Mouse (Mus musculus) liver, embryonic 16.5 days (tissue): ENCODE data around the gene Wnt9a. TPM values are rescaled to one million over a fixed set of nuclear protein-coding genes. Genes with fewer than 3 reads are reported as not detected.
"Not testable (repeated sequence)": the region's sequence is repeated elsewhere in the genome, so short reads cannot be mapped to it uniquely, and the experiment has no call there.

Experiments
- ATAC-seq: fragments of 200-750 bp; cut with Nextera tagmentation; 2 replicates; pipeline ENCODE4 v1.8.0; 2017; ENCODE audit warnings: low read depth, mild to moderate bottlenecking, moderate number of reproducible peaks, moderate library complexity
- H3K27ac ChIP-seq: fragments of 300-500 bp; sonication (generic); 2 replicates; pipeline ENCODE4 v1.5.1; 2014; ENCODE audit warnings: mild to moderate bottlenecking, low read length
- H3K27me3 ChIP-seq: fragments of 300-500 bp; sonication (generic); 2 replicates; pipeline ENCODE4 v1.6.1; 2014; ENCODE audit warnings: low read depth, low read length, mixed read lengths; ENCODE audit not compliant: control insufficient read depth, insufficient read depth
- H3K36me3 ChIP-seq: fragments of 300-500 bp; sonication (generic); 2 replicates; pipeline ENCODE4 v1.6.1; 2014; ENCODE audit warnings: mild to moderate bottlenecking; ENCODE audit not compliant: control insufficient read depth, insufficient read depth
- H3K4me1 ChIP-seq: fragments of 300-500 bp; sonication (generic); 2 replicates; pipeline ENCODE4 v1.6.1; 2014; ENCODE audit warnings: low read depth, low read length, mixed read lengths; ENCODE audit not compliant: control insufficient read depth
- H3K4me2 ChIP-seq: fragments of 300-500 bp; sonication (generic); 2 replicates; pipeline ENCODE4 v1.6.1; 2014; ENCODE audit warnings: low read depth, low read length, mixed read lengths
- H3K4me3 ChIP-seq: fragments of 300-500 bp; sonication (generic); 2 replicates; pipeline ENCODE4 v1.5.1; 2014; ENCODE audit warnings: low read depth, mild to moderate bottlenecking, low read length
- H3K9ac ChIP-seq: fragments of 300-500 bp; sonication (generic); 2 replicates; pipeline ENCODE4 v1.6.1; 2014; ENCODE audit warnings: low read depth, low read length
- H3K9me3 ChIP-seq: fragments of 300-500 bp; sonication (generic); replicated peaks from 2 replicates; pipeline ENCODE4 v1.6.1; 2016; ENCODE audit warnings: low read length; ENCODE audit not compliant: control insufficient read depth
- WGBS: fragments of 180-500 bp; shearing (Covaris S2); extraction: QIAGEN DNeasy Blood & Tissue Kit; methylation state at CpG from one replicate; pipeline ENCODE4 v1.1.7; 2014; ENCODE audit not compliant: insufficient replicate concordance; 5-methylcytosine and 5-hydroxymethylcytosine counted together
- polyA plus RNA-seq: library from polyadenylated mRNA; unstranded; fragments of >200 nt; fragmentation: Nextera tagmentation; extraction: Ambion mirVana; gene quantifications from 2 replicates; pipeline ENCODE4 v1.2.1, GENCODE M21; 2015

Gene Wnt9a
- polyA plus RNA-seq, 1 experiment from 2014 or later = 0.32 TPM

DNA sequence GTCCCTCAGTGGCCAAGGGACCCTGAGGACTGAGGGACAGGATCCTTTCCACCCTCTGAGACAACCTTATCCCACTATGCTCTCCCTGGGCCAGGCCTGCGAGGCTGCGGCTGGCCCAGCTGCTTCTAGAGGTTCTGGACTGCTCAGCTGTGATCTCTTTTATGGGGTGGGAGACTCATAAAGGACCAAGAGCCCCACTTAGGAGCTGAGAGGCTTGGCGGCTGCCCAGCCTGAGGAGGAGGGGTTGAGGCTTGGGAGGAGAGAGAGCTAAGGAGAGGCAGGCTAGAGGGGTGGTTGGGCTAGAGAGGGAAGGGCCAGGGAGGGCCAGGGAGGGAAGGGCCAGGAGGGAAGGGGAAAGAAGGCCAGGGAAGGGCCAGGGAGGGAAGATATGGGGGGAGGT is 57.7 kb downstream of the Wnt9a start:
- no peak overlapping the region for H3K27ac ChIP-seq
- WGBS = 52% methylated on average over 3 of the region's 3 CpGs
- no peaks in the 10 kb centered on the region for H3K27me3 ChIP-seq
- H3K4me2 ChIP-seq = no peak overlapping the region
- H3K36me3 ChIP-seq = no peaks in the 10 kb centered on the region
- no peak overlapping the region for H3K9ac ChIP-seq
- H3K4me3 ChIP-seq = no peak overlapping the region
- no peak for ATAC-seq
- no peaks in the 10 kb centered on the region for H3K9me3 ChIP-seq
- no peaks in the 10 kb centered on the region for H3K4me1 ChIP-seq

DNA sequence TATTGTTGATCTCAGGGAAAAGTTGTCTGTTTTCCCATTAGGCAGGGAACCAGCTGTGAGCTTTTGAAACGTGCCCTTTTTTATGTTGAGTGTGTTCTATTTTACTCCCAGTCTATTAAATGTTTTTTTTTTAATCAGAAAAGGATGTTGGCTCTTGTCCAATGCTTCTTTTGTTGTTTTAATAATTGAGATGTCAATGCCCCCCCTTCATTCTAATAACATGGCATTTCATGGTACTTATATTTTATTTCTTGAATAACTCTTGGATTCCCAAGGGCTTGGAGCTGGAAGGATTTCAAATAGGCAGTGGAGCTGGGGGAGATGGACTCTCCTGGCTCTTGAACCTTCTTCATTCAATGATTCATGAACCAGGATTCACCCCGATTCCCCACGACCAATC is 59.3 kb downstream of the Wnt9a start:
- Histone ChIP-seq H3K27ac (no peak overlapping the region), H3K27me3 (no peaks in the 10 kb centered on the region), H3K4me2 (no peak overlapping the region), H3K9me3 (no peaks in the 10 kb centered on the region), H3K4me3 (no peak overlapping the region), H3K4me1 (no peaks in the 10 kb centered on the region), H3K36me3 (no peaks in the 10 kb centered on the region), H3K9ac (no peak overlapping the region)
- 53% methylated on average over 3 of the region's 3 CpGs for WGBS
- ATAC-seq = no peak

GRCm38 (mm10) chr11:59366633-59367032 is 59.9 kb downstream of the Wnt9a start:
- no peak for ATAC-seq
- Histone ChIP-seq H3K27ac (no peak overlapping the region), H3K36me3 (no peaks in the 10 kb centered on the region), H3K27me3 (no peaks in the 10 kb centered on the region), H3K4me1 (no peaks in the 10 kb centered on the region), H3K9me3 (no peaks in the 10 kb centered on the region), H3K4me3 (no peak overlapping the region), H3K4me2 (no peak overlapping the region), H3K9ac (no peak overlapping the region)
- WGBS = 37% methylated on average over 3 of the region's 3 CpGs

DNA sequence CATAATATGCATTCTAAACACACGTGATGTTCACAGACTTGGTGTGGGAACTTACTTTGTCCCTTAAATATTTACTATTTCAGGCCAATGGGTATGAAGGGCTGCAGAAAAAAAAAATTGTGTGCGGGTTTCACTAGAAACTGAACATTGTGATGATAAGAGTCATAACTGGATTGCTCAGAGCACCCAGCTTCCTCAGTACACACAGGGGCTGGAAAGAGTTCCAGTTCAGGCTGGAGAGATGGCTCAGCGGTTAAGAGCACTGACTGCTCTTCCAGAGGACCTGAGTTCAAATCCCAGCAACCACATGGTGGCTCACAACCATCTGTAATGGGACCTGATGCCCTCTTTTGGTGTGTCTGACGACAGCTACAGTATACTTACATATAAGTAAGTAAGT is 61.2 kb downstream of the Wnt9a start:
- 54% methylated on average over 4 of the region's 4 CpGs for WGBS
- H3K4me1 ChIP-seq, ATAC-seq: not testable (repeated sequence)

GRCm38 (mm10) chr11:59369848-59370247 is 63.1 kb downstream of the Wnt9a start:
- no peak overlapping the region for H3K4me3 ChIP-seq
- H3K27ac ChIP-seq = no peak overlapping the region
- no peak overlapping the region for H3K9ac ChIP-seq
- H3K27me3 ChIP-seq = no peaks in the 10 kb centered on the region
- ATAC-seq = no peak
- no peaks in the 10 kb centered on the region for H3K36me3 ChIP-seq
- no peaks in the 10 kb centered on the region for H3K4me1 ChIP-seq
- no peak overlapping the region for H3K4me2 ChIP-seq
- H3K9me3 ChIP-seq = no peaks in the 10 kb centered on the region
- WGBS = 49% methylated on average over 11 of the region's 11 CpGs

More for the DNA sequence above, 61.2 kb downstream of the Wnt9a start:
- H3K4me3 ChIP-seq, H3K9ac ChIP-seq, H3K9me3 ChIP-seq, H3K27me3 ChIP-seq, H3K36me3 ChIP-seq, H3K4me2 ChIP-seq, H3K27ac ChIP-seq: not testable (repeated sequence)

GRCm38 (mm10) chr11:59375475-59375874 is 68.7 kb downstream of the Wnt9a start, which contains the start of gene Prss38:
Gene Prss38 (minus strand): TSS chr11:59375657.
- H3K27me3 ChIP-seq = no peaks in the 10 kb centered on the region
- H3K9ac ChIP-seq = no peak within 1 kb of the TSS
- WGBS = 60% methylated on average over 16 of the region's 16 CpGs
- H3K4me3 ChIP-seq = no peak within 1 kb of the TSS
- H3K4me1 ChIP-seq = no peaks in the 10 kb centered on the region
- no peaks in the 10 kb centered on the region for H3K36me3 ChIP-seq
- no peak within 1 kb of the TSS for H3K27ac ChIP-seq
- no peak for ATAC-seq
- H3K4me2 ChIP-seq = no peak within 1 kb of the TSS
- no peaks in the 10 kb centered on the region for H3K9me3 ChIP-seq

- Histone ChIP-seq H3K27ac (no peak overlapping the region), H3K4me2 (no peak overlapping the region), H3K9me3 (no peaks in the 10 kb centered on the region), H3K27me3 (no peaks in the 10 kb centered on the region), H3K4me3 (no peak overlapping the region), H3K36me3 (no peaks in the 10 kb centered on the region), H3K4me1 (no peaks in the 10 kb centered on the region), H3K9ac (no peak overlapping the region)
- 59% methylated on average over 3 of the region's 3 CpGs for WGBS
- no peak for ATAC-seq
Observed at GRCm38 (mm10) chr11:59377999-59378398, 71.3 kb downstream of the Wnt9a start.

GRCm38 (mm10) chr11:59379547-59379946 is 72.8 kb downstream of the Wnt9a start:
- H3K27ac ChIP-seq = no peak overlapping the region
- ATAC-seq = no peak

More at GRCm38 (mm10) chr11:59379547-59379946, 72.8 kb downstream of the Wnt9a start:
- Histone ChIP-seq H3K36me3 (no peaks in the 10 kb centered on the region), H3K27me3 (no peaks in the 10 kb centered on the region), H3K9me3 (no peaks in the 10 kb centered on the region), H3K4me1 (no peaks in the 10 kb centered on the region), H3K4me2 (no peak overlapping the region), H3K9ac (no peak overlapping the region), H3K4me3 (no peak overlapping the region)
